Mouse (Mus musculus): ENCODE results near the gene Pfkfb4. TPM values are rescaled to one million over a fixed set of nuclear protein-coding genes. Genes with fewer than 3 reads are reported as not detected.

Pfkfb4 gene
- total and polyA plus RNA-seq, 2 experiments from 2014 or later = 18.6 to 63.1 TPM

- no peaks in the 10 kb centered on the region for H3K9me3 ChIP-seq (ENCODE audit: low read length)
- no peak for ATAC-seq
- H3K27me3 ChIP-seq (ENCODE audit: insufficient read depth, low read length) = no peaks in the 10 kb centered on the region
- no peak overlapping the region for H3K9ac ChIP-seq (replicated peaks; ENCODE audit: low read length)
- no peak for DNase-seq (ENCODE audit: low spot score)
- no peak overlapping the region for H3K27ac ChIP-seq
- no peak overlapping the region for H3K4me3 ChIP-seq (ENCODE audit: low read length)
- no peak for TF ChIP-seq CTCF (IDR thresholded peaks at IDR 0.05; ENCODE audit: low read depth)
- H3K4me1 ChIP-seq (ENCODE audit: insufficient read depth, low read length) = no peaks in the 10 kb centered on the region
- peaks cover 6% of the 10 kb centered on the region for H3K36me3 ChIP-seq (ENCODE audit: insufficient read depth, low read length)
- H3K4me2 ChIP-seq (ENCODE audit: low read depth, low read length) = no peak overlapping the region
- WGBS = 83% methylated on average over 21 of the region's 21 CpGs
These were observed 15.6 kb downstream of the Pfkfb4 start for GRCm38 (mm10) chr9:109007025-109007780.

- no peak for TF ChIP-seq CTCF (IDR thresholded peaks at IDR 0.05; ENCODE audit: low read depth)
- DNase-seq (ENCODE audit: low spot score) (no peak), ATAC-seq (no peak)
- no peak overlapping the region for H3K27ac ChIP-seq
- H3K9ac ChIP-seq (replicated peaks; ENCODE audit: low read length) = no peak overlapping the region
- no peak overlapping the region for H3K4me2 ChIP-seq (ENCODE audit: low read depth, low read length)
- H3K9me3 ChIP-seq (ENCODE audit: low read length) = no peaks in the 10 kb centered on the region
- no peaks in the 10 kb centered on the region for H3K27me3 ChIP-seq (ENCODE audit: insufficient read depth, low read length)
- H3K4me1 ChIP-seq (ENCODE audit: insufficient read depth, low read length) = no peaks in the 10 kb centered on the region
- 77% methylated on average over 9 of the region's 9 CpGs for WGBS
- peaks cover 6% of the 10 kb centered on the region for H3K36me3 ChIP-seq (ENCODE audit: insufficient read depth, low read length)
- no peak overlapping the region for H3K4me3 ChIP-seq (ENCODE audit: low read length)
These were observed 16.5 kb downstream of the Pfkfb4 start for GRCm38 (mm10) chr9:109008081-109008480.

DNA sequence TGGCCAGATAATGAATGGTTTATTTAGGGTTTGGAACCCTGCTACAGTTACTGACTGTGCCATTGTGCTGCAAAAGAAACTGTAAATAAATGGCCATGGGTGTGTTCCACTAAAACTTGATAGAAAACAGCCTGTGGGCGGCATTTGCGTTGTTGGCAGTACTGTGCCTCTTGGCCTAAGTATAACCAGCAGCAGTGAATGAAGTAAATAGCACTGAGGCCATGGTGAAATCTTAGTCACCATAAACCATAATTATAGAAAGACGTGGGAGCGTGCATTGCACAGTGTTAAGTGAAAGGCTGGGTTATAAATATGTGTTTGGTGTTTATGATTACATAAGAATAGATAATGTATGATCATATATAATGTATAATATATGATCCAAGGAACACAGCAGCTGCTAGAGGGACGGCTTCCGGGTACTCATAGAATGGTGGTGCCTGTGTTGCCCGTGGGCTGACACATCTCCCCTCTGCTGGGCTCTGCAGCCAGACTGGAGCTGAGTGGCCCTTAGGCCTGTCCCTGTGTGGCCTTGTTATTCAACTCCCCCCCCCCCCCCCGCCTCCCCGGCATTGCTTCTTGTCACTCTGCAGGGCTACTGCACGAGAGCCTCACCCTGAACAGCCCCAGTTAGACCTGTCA is 17.5 kb downstream of the Pfkfb4 start:
- Histone ChIP-seq H3K27me3 (ENCODE audit: insufficient read depth, low read length) (no peaks in the 10 kb centered on the region), H3K4me3 (ENCODE audit: low read length) (no peak overlapping the region), H3K27ac (no peak overlapping the region), H3K4me2 (ENCODE audit: low read depth, low read length) (no peak overlapping the region), H3K9me3 (ENCODE audit: low read length) (no peaks in the 10 kb centered on the region), H3K4me1 (ENCODE audit: insufficient read depth, low read length) (no peaks in the 10 kb centered on the region), H3K9ac (replicated peaks; ENCODE audit: low read length) (no peak overlapping the region), H3K36me3 (ENCODE audit: insufficient read depth, low read length) (peaks cover 6% of the 10 kb centered on the region)
- ATAC-seq = no peak; the same call in 1 of the 2 replicates
- 79% methylated on average over 7 of the region's 10 CpGs for WGBS
- TF ChIP-seq CTCF (IDR thresholded peaks at IDR 0.05; ENCODE audit: low read depth) = no peak
- DNase-seq (ENCODE audit: low spot score) = no peak

DNA sequence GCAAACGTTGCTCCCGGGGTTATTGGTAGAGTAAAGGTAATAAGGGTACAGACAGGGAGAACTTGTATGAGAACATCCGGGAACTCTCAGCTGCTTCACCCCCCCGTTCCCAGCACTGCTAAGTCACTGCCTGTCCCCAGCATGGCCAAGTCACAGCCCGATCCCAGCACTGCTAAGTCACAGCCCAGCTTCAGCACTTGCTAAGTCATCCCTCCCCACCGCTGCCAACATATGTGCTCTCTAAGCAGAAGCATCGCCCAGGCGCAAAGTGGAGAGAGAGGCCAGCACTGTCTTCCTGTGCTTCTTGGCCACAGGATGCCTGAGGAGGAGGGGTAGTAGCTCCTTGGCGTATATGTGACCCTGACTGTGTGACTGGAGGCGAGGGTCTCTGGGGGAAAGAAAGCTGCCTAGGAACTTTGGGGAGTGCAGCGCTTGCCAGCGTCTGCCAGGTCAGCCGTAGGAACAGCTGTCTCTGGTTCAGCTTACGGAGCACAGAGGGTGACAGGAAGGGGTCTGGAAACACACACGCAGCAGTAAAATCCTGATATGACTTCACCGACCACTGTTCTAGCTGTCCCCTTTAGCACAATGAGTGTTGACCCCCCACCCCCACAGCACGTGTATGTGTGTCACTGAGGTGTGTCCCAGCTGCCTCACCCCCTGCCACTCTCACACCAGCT is 18.2 kb downstream of the Pfkfb4 start:
- Histone ChIP-seq H3K4me1 (ENCODE audit: insufficient read depth, low read length) (no peaks in the 10 kb centered on the region), H3K4me2 (ENCODE audit: low read depth, low read length) (no peak overlapping the region), H3K36me3 (ENCODE audit: insufficient read depth, low read length) (peaks cover 6% of the 10 kb centered on the region), H3K27ac (no peak overlapping the region), H3K27me3 (ENCODE audit: insufficient read depth, low read length) (no peaks in the 10 kb centered on the region), H3K4me3 (ENCODE audit: low read length) (no peak overlapping the region), H3K9ac (replicated peaks; ENCODE audit: low read length) (no peak overlapping the region), H3K9me3 (ENCODE audit: low read length) (no peaks in the 10 kb centered on the region)
- ATAC-seq (peak; percentile 55; the same call in 1 of the 2 replicates), DNase-seq (ENCODE audit: low spot score) (no peak)
- TF ChIP-seq CTCF (IDR thresholded peaks at IDR 0.05; ENCODE audit: low read depth) = no peak
- 51% methylated on average over 17 of the region's 17 CpGs for WGBS

DNA sequence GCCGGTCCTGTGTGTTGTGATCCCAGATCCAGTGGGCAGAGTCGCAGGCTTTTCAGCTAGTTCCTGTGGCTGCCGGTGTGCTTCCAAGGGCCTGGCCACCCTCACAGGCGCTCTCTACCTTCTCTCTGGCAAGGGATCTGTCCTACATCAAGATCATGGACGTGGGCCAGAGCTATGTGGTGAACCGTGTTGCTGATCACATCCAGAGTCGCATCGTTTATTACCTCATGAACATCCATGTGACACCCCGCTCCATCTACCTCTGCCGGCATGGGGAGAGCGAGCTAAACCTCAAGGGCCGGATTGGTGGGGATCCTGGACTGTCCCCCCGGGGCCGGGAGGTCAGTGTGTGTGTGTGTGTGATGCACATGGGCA is 18.7 kb downstream of the Pfkfb4 start:
- no peak overlapping the region for H3K27ac ChIP-seq
- H3K36me3 ChIP-seq (ENCODE audit: insufficient read depth, low read length) = peaks cover 6% of the 10 kb centered on the region
- no peak overlapping the region for H3K4me2 ChIP-seq (ENCODE audit: low read depth, low read length)
- DNase-seq (ENCODE audit: low spot score) (no peak), ATAC-seq (no peak)
- H3K4me3 ChIP-seq (ENCODE audit: low read length) = no peak overlapping the region
- 85% methylated on average over 14 of the region's 14 CpGs for whole genome bisulfite sequencing
- H3K27me3 ChIP-seq (ENCODE audit: insufficient read depth, low read length) = no peaks in the 10 kb centered on the region
- H3K9me3 ChIP-seq (ENCODE audit: low read length) = no peaks in the 10 kb centered on the region
- H3K4me1 ChIP-seq (ENCODE audit: insufficient read depth, low read length) = no peaks in the 10 kb centered on the region
- H3K9ac ChIP-seq (replicated peaks; ENCODE audit: low read length) = no peak overlapping the region
- no peak for TF ChIP-seq CTCF (IDR thresholded peaks at IDR 0.05; ENCODE audit: low read depth)

GRCm38 (mm10) chr9:109015397-109015796 is 23.8 kb downstream of the Pfkfb4 start:
- no peak for TF ChIP-seq CTCF (IDR thresholded peaks at IDR 0.05; ENCODE audit: low read depth)
- H3K4me2 ChIP-seq (ENCODE audit: low read depth, low read length) = no peak overlapping the region
- H3K9ac ChIP-seq (replicated peaks; ENCODE audit: low read length) = no peak overlapping the region
- DNase-seq (ENCODE audit: low spot score) = no peak
- 77% methylated on average over 8 of the region's 8 CpGs for WGBS
- no peak overlapping the region for H3K27ac ChIP-seq
- no peaks in the 10 kb centered on the region for H3K9me3 ChIP-seq (ENCODE audit: low read length)
- no peak overlapping the region for H3K4me3 ChIP-seq (ENCODE audit: low read length)
- H3K27me3 ChIP-seq (ENCODE audit: insufficient read depth, low read length) = no peaks in the 10 kb centered on the region
- ATAC-seq = no peak
- no peaks in the 10 kb centered on the region for H3K4me1 ChIP-seq (ENCODE audit: insufficient read depth, low read length)
- no peaks in the 10 kb centered on the region; the same call in 1 of the 2 replicates for H3K36me3 ChIP-seq (ENCODE audit: insufficient read depth, low read length)

All from hindbrain, postnatal 0 days (tissue).